Mouse (Mus musculus): ENCODE measurements around the gene Ndufb2. TPM values are rescaled to one million over a fixed set of nuclear protein-coding genes. Genes with fewer than 3 reads are reported as not detected.

Ndufb2 gene
- 100 to 1,000 TPM; 584 to 623 TPM for total RNA-seq (2021)
- long read RNA-seq, experiment 1, full-length matches to known transcripts = 319 of 337 reads
- long read RNA-seq, experiment 1, partial matches to known transcripts = 11 of 337 reads
- long read RNA-seq, experiment 1, other reads (novel, unspliced or antisense) = 7 of 337 reads
- long read RNA-seq, experiment 2, full-length matches to known transcripts = 326 of 350 reads
- long read RNA-seq, experiment 2, partial matches to known transcripts = 6 of 350 reads
- long read RNA-seq, experiment 2, other reads (novel, unspliced or antisense) = 18 of 350 reads

- DNase-seq = peak; percentile 93 to 95
- intact Hi-C loops (cut with DNase I) = loop anchor here (5.0 to 10.0 kb wide), 2 partner anchors 135 to 192 kb away; partner anchors contain the start of gene Braf
Measured at GRCm38 (mm10) chr6:39592401-39593214, at the start of gene Ndufb2. TSS of gene Ndufb2 (plus strand) at chr6:39592574.

GRCm38 (mm10) chr6:39542631-39543597 lies 49.5 kb upstream of the Ndufb2 start:
- peak; percentile 87 to 89 for DNase-seq
- intact Hi-C loops (cut with DNase I) = no loop called here

- DNase-seq = no peak
- intact Hi-C loops (cut with DNase I) = no loop called here
Measured at GRCm38 (mm10) chr6:39543769-39544420, 48.5 kb upstream of the Ndufb2 start.

GRCm38 (mm10) chr6:39545474-39545873 lies 46.9 kb upstream of the Ndufb2 start:
- intact Hi-C loops (cut with DNase I) = no loop called here
- no peak for DNase-seq

GRCm38 (mm10) chr6:39548030-39548429 lies 44.3 kb upstream of the Ndufb2 start:
- intact Hi-C loops (cut with DNase I) = no loop called here

GRCm38 (mm10) chr6:39551981-39552636 lies 40.3 kb upstream of the Ndufb2 start:
- intact Hi-C loops (cut with DNase I) = no loop called here
- DNase-seq = no peak

More at GRCm38 (mm10) chr6:39548030-39548429, 44.3 kb upstream of the Ndufb2 start:
- no peak for DNase-seq

- peak in 1 of 2 experiments; percentile 9 for DNase-seq
- intact Hi-C loops (cut with DNase I) = no loop called here
Measured at GRCm38 (mm10) chr6:39554888-39555647, 37.3 kb upstream of the Ndufb2 start.

GRCm38 (mm10) chr6:39555648-39555945 lies 36.8 kb upstream of the Ndufb2 start:
- intact Hi-C loops (cut with DNase I) = no loop called here
- no peak for DNase-seq

- DNase-seq = peak; percentile 54 to 61
- intact Hi-C loops (cut with DNase I) = no loop called here
Measured at GRCm38 (mm10) chr6:39556900-39557659, 35.3 kb upstream of the Ndufb2 start.

- intact Hi-C loops (cut with DNase I) = no loop called here
- peak; percentile 87 to 88 for DNase-seq
Measured at GRCm38 (mm10) chr6:39557723-39558261, 34.6 kb upstream of the Ndufb2 start, which contains the start of gene Dennd2a. TSS of gene Dennd2a (minus strand) at chr6:39557867.

GRCm38 (mm10) chr6:39559276-39559939 lies 33.0 kb upstream of the Ndufb2 start:
- no peak for DNase-seq
- intact Hi-C loops (cut with DNase I) = no loop called here

- peak; percentile 71 to 86 for DNase-seq
- intact Hi-C loops (cut with DNase I) = loop anchor here (1.0 to 5.0 kb wide), 2 partner anchors 35 to 99 kb away; no protein-coding TSS in a partner anchor
Measured at GRCm38 (mm10) chr6:39562166-39563015, 30.0 kb upstream of the Ndufb2 start.

- DNase-seq = peak in 1 of 2 experiments; percentile 49
- intact Hi-C loops (cut with DNase I) = loop anchor here (1.0 to 5.0 kb wide), 3 partner anchors 104 to 215 kb away; no protein-coding TSS in a partner anchor
Measured at GRCm38 (mm10) chr6:39567528-39567927, 24.8 kb upstream of the Ndufb2 start.

GRCm38 (mm10) chr6:39570426-39570825 lies 21.9 kb upstream of the Ndufb2 start:
- intact Hi-C loops (cut with DNase I) = no loop called here
- DNase-seq = no peak

GRCm38 (mm10) chr6:39573791-39574554 lies 18.4 kb upstream of the Ndufb2 start, which contains the start of gene Adck2:
TSS of gene Adck2 (plus strand) at chr6:39573873.
- DNase-seq = peak; percentile 77 to 79
- intact Hi-C loops (cut with DNase I) = no loop called here

All from heart, postnatal 14 days (tissue).